ENCODE assay signal across 8 mouse cellular contexts in genomic region chr11:102434406-102434805, GRCm38 (mm10). TPM values are rescaled to one million over a fixed set of nuclear protein-coding genes. Genes with fewer than 3 reads are reported as not detected.
DNase-seq lines count a peak whose midpoint lies in the region; ATAC-seq and TF ChIP-seq lines count a peak whose summit lies in the region.

No protein-coding gene starts in this region.

- TF ChIP-seq RAD21 in MEL (IDR thresholded peaks at IDR 0.05; ENCODE audit: low read depth, low read length), result peak; percentile 90

- H3K4me3 ChIP-seq in MEL (ENCODE audit: control insufficient read depth in 1 of 2, insufficient read depth in 1 of 2, low read depth in 2 of 2, low read length in 2 of 2), result no peak overlapping the region
- H3K4me3 ChIP-seq in hindbrain, embryonic 16.5 days (ENCODE audit: low read length), result no peak overlapping the region
- no peak overlapping the region for H3K4me3 ChIP-seq in left cerebral cortex, adult 2 months

- H3K27me3 ChIP-seq in MEL (ENCODE audit: control insufficient read depth in 1 of 2, insufficient read depth in 2 of 2, low read length in 2 of 2), result no peaks in the 10 kb centered on the region
- no peaks in the 10 kb centered on the region for H3K27me3 ChIP-seq in hindbrain, embryonic 16.5 days (replicated peaks; ENCODE audit: control insufficient read depth, insufficient read depth, low read length)

- peaks cover 0 to 4% of the 10 kb centered on the region in 2 experiments; a peak in 3 of 4 replicates for H3K36me3 ChIP-seq in MEL (ENCODE audit: control insufficient read depth in 1 of 2, insufficient read depth in 2 of 2, low read length in 2 of 2)
- H3K36me3 ChIP-seq in hindbrain, embryonic 16.5 days (ENCODE audit: control insufficient read depth, insufficient read depth, low read length), result peaks cover 27% of the 10 kb centered on the region

- TF ChIP-seq EP300 in MEL (IDR thresholded peaks at IDR 0.05; ENCODE audit: low read depth in 1 of 2, low read length in 2 of 2), result no peak

- H3K4me2 ChIP-seq in hindbrain, embryonic 16.5 days (ENCODE audit: low read length), result no peak overlapping the region

- intact Hi-C loops in left cerebral cortex, adult 2 months (cut with DNase I), result loop anchor here (10.0 kb wide), 1 partner anchor 240 kb away; no protein-coding TSS in a partner anchor

- H3K9ac ChIP-seq in MEL (ENCODE audit: control insufficient read depth, low read depth, low read length, poor library complexity, severe bottlenecking), result no peak overlapping the region
- no peak overlapping the region for H3K9ac ChIP-seq in hindbrain, embryonic 16.5 days (ENCODE audit: low read depth, low read length)

- peaks cover 3 to 18% of the 10 kb centered on the region in 2 experiments; a peak in 3 of 4 replicates for H3K4me1 ChIP-seq in MEL (ENCODE audit: control insufficient read depth in 1 of 2, insufficient read depth in 2 of 2, low read length in 2 of 2)
- peaks cover 32% of the 10 kb centered on the region for H3K4me1 ChIP-seq in hindbrain, embryonic 16.5 days (ENCODE audit: control insufficient read depth, insufficient read depth, low read depth, low read length)

- DNase-seq in MEL (ENCODE audit: low read depth, low spot score), result peak; percentile 92
- DNase-seq in cerebellum, adult 11-12 months, result peak; percentile 88
- peak; percentile 90 for DNase-seq in forelimb bud, embryonic 11.5 days (ENCODE audit: low read depth, low spot score)
- DNase-seq in left cerebral cortex, adult 2 months (ENCODE audit: extremely low spot score in 1 of 2, low spot score in 2 of 2), result peak; percentile 87 to 91
- DNase-seq in mesoderm, embryonic 11.5 days (ENCODE audit: low read depth, low spot score), result peak; percentile 91
- DNase-seq in right cerebral cortex, postnatal 14 days, result peak; percentile 91
- DNase-seq in urinary bladder, postnatal 36 days (ENCODE audit: low spot score in 2 of 2), result peak; percentile 73 to 84

- TF ChIP-seq POLR2A in MEL (IDR thresholded peaks at IDR 0.05; ENCODE audit: control insufficient read depth in 1 of 2, insufficient read depth in 1 of 2, low read depth in 1 of 2, low read length in 2 of 2, poor library complexity in 1 of 2), result no peak

- peaks cover 2% of the 10 kb centered on the region; the same call in 1 of the 2 replicates for H3K79me2 ChIP-seq in MEL (ENCODE audit: control insufficient read depth, insufficient read depth, low read length, poor library complexity)

- peak; percentile 91 to 93 (median 92) for TF ChIP-seq CTCF in MEL (IDR thresholded peaks at IDR 0.05 in 2 of 3, conservative IDR thresholded peaks at IDR 0.05 in 1 of 3; ENCODE audit: control insufficient read depth in 1 of 3, insufficient read depth in 1 of 3, low read depth in 2 of 3, low read length in 3 of 3, poor library complexity in 1 of 3, severe bottlenecking in 1 of 3)
- peak; percentile 92 for TF ChIP-seq CTCF in left cerebral cortex, adult 2 months (IDR thresholded peaks at IDR 0.05)

- 6% methylated on average over 7 of the region's 7 CpGs for WGBS in hindbrain, embryonic 16.5 days

- ATAC-seq in hindbrain, embryonic 16.5 days, result peak; percentile 40; the same call in 1 of the 2 replicates

- H3K27ac ChIP-seq in MEL (ENCODE audit: control insufficient read depth, low read depth, low read length), result no peak overlapping the region
- no peak overlapping the region; the same call in 1 of the 2 replicates for H3K27ac ChIP-seq in hindbrain, embryonic 16.5 days (ENCODE audit: low read depth, low read length)
- no peak overlapping the region for H3K27ac ChIP-seq in left cerebral cortex, adult 2 months

- H3K9me3 ChIP-seq in MEL (replicated peaks; ENCODE audit: insufficient read depth, low read length), result no peaks in the 10 kb centered on the region
- no peaks in the 10 kb centered on the region for H3K9me3 ChIP-seq in hindbrain, embryonic 16.5 days (ENCODE audit: control insufficient read depth, low read length)

TF ChIP-seq in MEL, 35 proteins besides CTCF, POLR2A, EP300 and RAD21:
- TF ChIP-seq UBTF (IDR thresholded peaks at IDR 0.05; ENCODE audit: borderline replicate concordance, insufficient read depth, low read depth, low read length), result no peak
- TF ChIP-seq RCOR1 (IDR thresholded peaks at IDR 0.05; ENCODE audit: low read depth, low read length), result no peak
- no peak for TF ChIP-seq MEF2A (IDR thresholded peaks at IDR 0.05; ENCODE audit: extremely low read depth, insufficient replicate concordance, low read depth, low read length, poor library complexity, severe bottlenecking)
- TF ChIP-seq MAX (IDR thresholded peaks at IDR 0.05; ENCODE audit: low read length), result no peak
- 0 out of 2 replicates have a peak, but pooled peaks have one; percentile 45 for TF ChIP-seq MYC (IDR thresholded peaks at IDR 0.05; ENCODE audit: low read depth, low read length)
- TF ChIP-seq ELF1 (IDR thresholded peaks at IDR 0.05; ENCODE audit: low read depth, low read length), result no peak
- no peak for TF ChIP-seq USF2 (IDR thresholded peaks at IDR 0.05; ENCODE audit: borderline replicate concordance in 1 of 2, insufficient read depth in 1 of 2, low read depth in 1 of 2, low read length in 2 of 2)
- TF ChIP-seq POLR2AphosphoS5 (IDR thresholded peaks at IDR 0.05; ENCODE audit: borderline replicate concordance, low read depth, low read length), result no peak
- no peak for TF ChIP-seq CHD1 (IDR thresholded peaks at IDR 0.05; ENCODE audit: low read depth, low read length)
- no peak for TF ChIP-seq TCF12 (IDR thresholded peaks at IDR 0.05; ENCODE audit: low read depth, low read length)
- TF ChIP-seq KAT2A (conservative IDR thresholded peaks at IDR 0.05; ENCODE audit: low read depth, low read length), result no peak
- TF ChIP-seq MYB (IDR thresholded peaks at IDR 0.05; ENCODE audit: low read depth, low read length), result no peak
- TF ChIP-seq ZNF384 (IDR thresholded peaks at IDR 0.05; ENCODE audit: low read depth, low read length), result no peak
- TF ChIP-seq CHD2 (IDR thresholded peaks at IDR 0.05; ENCODE audit: low read length), result no peak
- TF ChIP-seq NRF1 (IDR thresholded peaks at IDR 0.05; ENCODE audit: insufficient read depth, low read depth, low read length, poor library complexity, severe bottlenecking), result no peak
- TF ChIP-seq MAZ (IDR thresholded peaks at IDR 0.05; ENCODE audit: low read depth, low read length), result no peak
- TF ChIP-seq ZC3H11A (IDR thresholded peaks at IDR 0.05; ENCODE audit: low read depth, low read length), result no peak; the same call in 1 of the 2 replicates
- peak; percentile 48; the same call in 1 of the 2 replicates for TF ChIP-seq SIN3A (IDR thresholded peaks at IDR 0.05; ENCODE audit: low read length)
- 0 out of 2 replicates have a peak, but pooled peaks have one; percentile 15 for TF ChIP-seq TBP (IDR thresholded peaks at IDR 0.05; ENCODE audit: low read depth, low read length)
- no peak for TF ChIP-seq NELFE (IDR thresholded peaks at IDR 0.05; ENCODE audit: low read depth, low read length)
- no peak for TF ChIP-seq GATA1 (IDR thresholded peaks at IDR 0.05; ENCODE audit: low read depth, low read length)
- no peak for TF ChIP-seq ZMIZ1 (IDR thresholded peaks at IDR 0.05; ENCODE audit: low read depth, low read length)
- no peak for TF ChIP-seq JUND (IDR thresholded peaks at IDR 0.05; ENCODE audit: low read depth, low read length)
- TF ChIP-seq GABPA (IDR thresholded peaks at IDR 0.05; ENCODE audit: low read depth, low read length), result no peak
- TF ChIP-seq ZKSCAN1 (IDR thresholded peaks at IDR 0.05; ENCODE audit: low read depth, low read length), result no peak
- TF ChIP-seq SMC3 (IDR thresholded peaks at IDR 0.05; ENCODE audit: low read depth, low read length), result peak; percentile 87

RNA-seq across cellular contexts. Expression of gene Grn, which starts 4.3 kb away (rescaled TPM):
- total RNA-seq in MEL (2012; rRNA removed), result 14.5 and 14.7 TPM in 2 replicates
- polyA plus RNA-seq in MEL (2012; ENCODE audit: insufficient read depth in 1 of 2, insufficient read length in 2 of 2, low read depth in 1 of 2, low replicate concordance in 2 of 2, missing spikeins in 1 of 2), result 10 to 100 TPM in 1 of 2 experiments, not detected in 1; 42.1 TPM
- polyA plus RNA-seq in hindbrain, embryonic 16.5 days (2015; fragmentation: Nextera tagmentation; extraction: Ambion mirVana), result 95.4 and 100 TPM in 2 replicates
- total RNA-seq in left cerebral cortex, adult 2 months (2021), result 10 to 100 TPM; 58.1 to 66.2 TPM

RNA-seq across cellular contexts. Expression of gene Fam171a2, which starts 13.1 kb away (rescaled TPM):
- total RNA-seq in MEL (2012; rRNA removed), result 1.8 and 2.0 TPM in 2 replicates
- polyA plus RNA-seq in MEL (2012; ENCODE audit: insufficient read depth in 1 of 2, insufficient read length in 2 of 2, low read depth in 1 of 2, low replicate concordance in 2 of 2, missing spikeins in 1 of 2), result 1 to 10 TPM in 1 of 2 experiments, not detected in 1; 8.8 TPM
- 17.8 and 17.9 TPM in 2 replicates for polyA plus RNA-seq in hindbrain, embryonic 16.5 days (2015; fragmentation: Nextera tagmentation; extraction: Ambion mirVana)
- total RNA-seq in left cerebral cortex, adult 2 months (2021), result 100 to 1,000 TPM; 117 to 123 TPM

RNA-seq across cellular contexts. Expression of gene Slc25a39, which starts 26.7 kb away (rescaled TPM):
- 174 and 183 TPM in 2 replicates for total RNA-seq in MEL (2012; rRNA removed)
- polyA plus RNA-seq in MEL (2012; ENCODE audit: insufficient read depth in 1 of 2, insufficient read length in 2 of 2, low read depth in 1 of 2, low replicate concordance in 2 of 2, missing spikeins in 1 of 2), result 100 to 1,000 TPM in 1 of 2 experiments, not detected in 1; 325 TPM
- 182 and 187 TPM in 2 replicates for polyA plus RNA-seq in hindbrain, embryonic 16.5 days (2015; fragmentation: Nextera tagmentation; extraction: Ambion mirVana)
- 10 to 100 TPM; 65.7 to 68.6 TPM for total RNA-seq in left cerebral cortex, adult 2 months (2021)

RNA-seq across cellular contexts. Expression of gene Itga2b, which starts 35.5 kb away (rescaled TPM):
- total RNA-seq in MEL (2012; rRNA removed), result 8.3 and 10.7 TPM in 2 replicates
- polyA plus RNA-seq in MEL (2012; ENCODE audit: insufficient read depth in 1 of 2, insufficient read length in 2 of 2, low read depth in 1 of 2, low replicate concordance in 2 of 2, missing spikeins in 1 of 2), result 10 to 100 TPM in 1 of 2 experiments, not detected in 1; 55.7 TPM
- polyA plus RNA-seq in hindbrain, embryonic 16.5 days (2015; fragmentation: Nextera tagmentation; extraction: Ambion mirVana), result 9.4 and 13.1 TPM in 2 replicates
- total RNA-seq in left cerebral cortex, adult 2 months (2021), result 1 to 10 TPM; 2.5 to 4.1 TPM

RNA-seq across cellular contexts. Expression of gene Rundc3a, which starts 41.2 kb away (rescaled TPM):
- total RNA-seq in MEL (2012; rRNA removed), result 0.39 and 0.42 TPM in 2 replicates
- 1 to 10 TPM in 1 of 2 experiments, not detected in 1; 2.1 TPM for polyA plus RNA-seq in MEL (2012; ENCODE audit: insufficient read depth in 1 of 2, insufficient read length in 2 of 2, low read depth in 1 of 2, low replicate concordance in 2 of 2, missing spikeins in 1 of 2)
- 127 and 136 TPM in 2 replicates for polyA plus RNA-seq in hindbrain, embryonic 16.5 days (2015; fragmentation: Nextera tagmentation; extraction: Ambion mirVana)
- 100 to 1,000 TPM; 505 to 522 TPM for total RNA-seq in left cerebral cortex, adult 2 months (2021)

Comparison
In these comparisons a context has a peak if more than half of its experiments do, and no peak if none do; other contexts are left out.
1. RNA of gene Fam171a2, which starts 13.1 kb away (total RNA-seq): 117 to 123 TPM in left cerebral cortex, adult 2 months; 1.8 to 2.0 TPM in MEL; every median in the first group is over 10 times any median in the second.
2. Peak in every context shown above with its lines, with median percentiles within 50 percentile points of each other: DNase-seq.